Mouse (Mus musculus) ES-Bruce4 (cell line): ENCODE results near the gene Coq8b. TPM values are rescaled to one million over a fixed set of nuclear protein-coding genes. Genes with fewer than 3 reads are reported as not detected.
A peak's percentile ranks its signal among the peaks of the same experiment; 100 is the strongest.
"Not testable (repeated sequence)": the region's sequence is repeated elsewhere in the genome, so short reads cannot be mapped to it uniquely, and the experiment has no call there.

ENCODE experiments used
- H3K27ac ChIP-seq: 2 replicates; pipeline ENCODE4 v1.5.1; 2012; ENCODE audit warnings: low read length, inconsistent platforms; ENCODE audit not compliant: insufficient read depth
- H3K27me3 ChIP-seq: 2 replicates; pipeline ENCODE4 v1.6.1; 2012; ENCODE audit warnings: mild to moderate bottlenecking, low read length, inconsistent platforms; ENCODE audit not compliant: control insufficient read depth, poor library complexity, insufficient read depth, severe bottlenecking
- H3K36me3 ChIP-seq: 2 replicates; pipeline ENCODE4 v1.6.1; 2012; ENCODE audit warnings: inconsistent platforms, mild to moderate bottlenecking, low read length, moderate library complexity; ENCODE audit not compliant: control insufficient read depth, poor library complexity, insufficient read depth, severe bottlenecking
- H3K4me1 ChIP-seq: one replicate; pipeline ENCODE4 v1.8.1; 2011; ENCODE audit warnings: low read length; ENCODE audit not compliant: control insufficient read depth, insufficient read depth
- H3K4me3 ChIP-seq: 2 replicates; pipeline ENCODE4 v1.5.1; 2011; ENCODE audit warnings: low read depth, mild to moderate bottlenecking, low read length
- H3K9ac ChIP-seq: 2 replicates; pipeline ENCODE4 v1.6.1; 2012; ENCODE audit warnings: low read depth, mild to moderate bottlenecking, inconsistent platforms; ENCODE audit not compliant: poor library complexity, severe bottlenecking
- H3K9me3 ChIP-seq: replicated peaks from 2 replicates; pipeline ENCODE4 v1.6.1; 2012; ENCODE audit warnings: mild to moderate bottlenecking, low read length, inconsistent platforms; ENCODE audit not compliant: control insufficient read depth, poor library complexity, insufficient read depth, severe bottlenecking
- CTCF ChIP-seq: IDR thresholded peaks from one replicate; pipeline ENCODE4 v1.8.1; 2011; ENCODE audit warnings: low read depth, low read length
- EP300 ChIP-seq: IDR thresholded peaks from 2 replicates; pipeline ENCODE4 v1.6.1; 2011; ENCODE audit warnings: low read depth, low read length; ENCODE audit not compliant: insufficient read depth
- POLR2A ChIP-seq: IDR thresholded peaks from one replicate; pipeline ENCODE4 v1.8.1; 2011; ENCODE audit warnings: low read length; ENCODE audit not compliant: insufficient read depth
- polyA plus RNA-seq: library from polyadenylated mRNA; stranded (reverse); fragments of >200 nt; gene quantifications from 2 replicates; pipeline ENCODE4 v1.2.4, GENCODE M21; 2011; ENCODE audit warnings: low read depth; ENCODE audit not compliant: missing spikeins, insufficient read depth, insufficient read length

Gene Coq8b
- polyA plus RNA-seq, 1 experiment = 10.9 TPM

DNA sequence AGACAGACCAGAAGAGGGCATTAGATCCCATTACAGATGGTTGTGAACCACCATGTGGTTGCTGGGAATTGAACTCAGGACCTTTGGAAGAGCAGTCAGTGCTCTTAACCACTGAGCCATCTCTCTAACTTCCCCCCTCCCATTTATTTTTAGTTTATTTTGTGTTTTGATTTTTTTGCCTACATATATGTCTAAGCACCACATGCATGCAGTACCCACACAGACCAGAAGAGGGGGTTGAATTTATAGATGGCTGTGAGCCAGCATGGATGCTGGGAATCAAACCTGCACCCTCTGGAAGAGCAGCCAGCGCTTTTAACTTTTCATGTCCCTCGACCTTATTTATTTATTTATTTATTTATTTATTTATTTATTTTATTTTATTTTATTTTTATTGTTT, 11.3 kb downstream of the Coq8b start:
- H3K27me3 ChIP-seq, H3K9me3 ChIP-seq, H3K36me3 ChIP-seq, H3K4me1 ChIP-seq, H3K4me3 ChIP-seq, H3K9ac ChIP-seq, H3K27ac ChIP-seq: not testable (repeated sequence)
- TF ChIP-seq CTCF = peak; percentile 13

DNA sequence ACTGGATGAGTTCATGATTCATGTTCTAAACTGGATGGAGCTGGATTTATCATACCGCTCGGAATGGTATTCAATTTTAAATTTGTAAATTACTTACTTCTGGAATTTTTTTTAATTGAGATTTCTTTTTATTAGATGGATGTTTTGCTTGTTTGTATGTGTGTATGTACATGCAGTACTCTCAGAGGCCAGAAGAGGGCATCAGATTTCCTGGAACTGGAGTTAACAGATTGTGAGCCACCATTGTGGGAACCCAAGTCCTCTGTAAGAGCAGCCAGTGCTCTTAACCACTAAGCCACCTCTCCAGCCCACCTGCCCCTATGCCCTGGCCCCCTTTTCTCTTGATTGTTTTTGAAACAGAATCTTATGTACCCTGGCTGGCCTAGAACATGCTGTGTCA, 16.3 kb downstream of the Coq8b start:
- H3K9ac ChIP-seq = no peak overlapping the region
- H3K4me3 ChIP-seq = no peak overlapping the region
- H3K27ac ChIP-seq = no peak overlapping the region
- H3K27me3 ChIP-seq = no peaks in the 10 kb centered on the region
- no peaks in the 10 kb centered on the region for H3K36me3 ChIP-seq
- H3K4me1 ChIP-seq = peaks cover 2% of the 10 kb centered on the region
- H3K9me3 ChIP-seq = no peaks in the 10 kb centered on the region
- TF ChIP-seq CTCF (peak; percentile 19), POLR2A (no peak)

DNA sequence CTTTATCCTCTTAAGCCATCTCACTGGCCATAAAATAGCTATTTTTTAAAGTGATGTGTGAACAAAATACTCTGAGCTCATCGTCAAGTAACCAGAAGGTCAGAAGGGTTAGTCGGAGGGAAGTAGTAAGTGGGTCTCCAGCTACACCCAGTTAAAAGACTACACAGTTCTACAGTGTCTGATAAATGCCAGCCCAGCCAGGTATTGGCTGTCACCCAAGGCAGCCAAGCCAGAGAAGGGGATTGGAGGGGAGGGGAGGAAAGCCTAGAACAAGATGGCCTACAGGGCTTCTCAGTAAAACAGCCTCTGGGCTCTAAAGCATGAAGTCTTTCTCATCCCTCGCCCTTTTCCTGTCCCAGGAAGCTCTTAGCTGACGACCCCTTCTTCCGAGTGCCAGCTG, 17.1 kb downstream of the Coq8b start:
- TF ChIP-seq CTCF = no peak
- no peak for TF ChIP-seq EP300
- TF ChIP-seq POLR2A = no peak
- H3K9me3 ChIP-seq = no peaks in the 10 kb centered on the region
- H3K36me3 ChIP-seq = no peaks in the 10 kb centered on the region
- H3K4me1 ChIP-seq = peaks cover 2% of the 10 kb centered on the region
- H3K9ac ChIP-seq = no peak overlapping the region
- H3K27ac ChIP-seq = no peak overlapping the region
- H3K27me3 ChIP-seq = no peaks in the 10 kb centered on the region
- no peak overlapping the region for H3K4me3 ChIP-seq

DNA sequence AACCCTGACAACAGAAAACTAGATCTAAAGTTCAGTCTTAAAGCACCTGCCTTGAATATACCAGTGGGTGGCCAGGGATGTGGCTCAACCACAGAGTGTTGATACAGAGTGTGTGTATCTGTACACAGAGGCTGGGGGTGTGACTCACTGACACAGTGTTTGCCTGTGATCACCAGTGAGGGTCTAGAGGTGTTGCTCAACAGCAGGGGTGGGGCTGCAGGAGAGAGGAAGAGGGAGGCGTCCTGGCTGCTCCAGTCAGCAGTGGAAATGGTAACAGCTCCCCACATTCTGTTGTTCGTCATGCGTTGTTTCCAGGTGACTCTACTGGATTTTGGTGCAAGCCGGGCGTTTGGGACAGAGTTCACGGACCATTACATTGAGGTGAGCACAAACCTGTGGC, 19.1 kb downstream of the Coq8b start:
- Histone ChIP-seq H3K27ac (no peak overlapping the region), H3K36me3 (no peaks in the 10 kb centered on the region), H3K9ac (no peak overlapping the region), H3K27me3 (no peaks in the 10 kb centered on the region), H3K4me3 (no peak overlapping the region), H3K9me3 (no peaks in the 10 kb centered on the region), H3K4me1 (peaks cover 2% of the 10 kb centered on the region)
- TF ChIP-seq EP300 (no peak), POLR2A (no peak), CTCF (no peak)

DNA sequence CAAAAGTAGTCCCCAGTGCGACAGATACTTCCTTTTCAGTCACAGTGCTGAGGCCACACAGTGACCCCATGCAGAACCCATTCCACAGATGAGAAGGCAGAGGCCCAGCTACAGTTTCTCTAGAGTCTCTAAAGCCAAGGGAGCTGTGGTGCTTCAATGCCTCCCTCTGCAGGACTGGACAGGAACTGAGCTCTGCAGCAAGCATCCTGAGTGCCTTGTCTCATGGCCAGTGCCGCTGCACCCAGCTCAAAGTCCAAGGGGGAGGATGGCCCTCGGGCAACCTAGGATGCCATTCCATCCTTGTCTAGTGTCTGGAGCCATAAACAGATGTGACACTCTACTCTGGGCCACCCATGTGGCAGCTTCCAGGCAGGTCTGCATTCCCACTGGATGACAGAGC, 22.9 kb downstream of the Coq8b start:
- TF ChIP-seq CTCF (peak; percentile 58), POLR2A (no peak)
- Histone ChIP-seq H3K9me3 (no peaks in the 10 kb centered on the region), H3K36me3 (no peaks in the 10 kb centered on the region), H3K9ac (no peak overlapping the region), H3K27me3 (no peaks in the 10 kb centered on the region), H3K4me1 (peaks cover 4% of the 10 kb centered on the region), H3K27ac (no peak overlapping the region), H3K4me3 (no peak overlapping the region)

DNA sequence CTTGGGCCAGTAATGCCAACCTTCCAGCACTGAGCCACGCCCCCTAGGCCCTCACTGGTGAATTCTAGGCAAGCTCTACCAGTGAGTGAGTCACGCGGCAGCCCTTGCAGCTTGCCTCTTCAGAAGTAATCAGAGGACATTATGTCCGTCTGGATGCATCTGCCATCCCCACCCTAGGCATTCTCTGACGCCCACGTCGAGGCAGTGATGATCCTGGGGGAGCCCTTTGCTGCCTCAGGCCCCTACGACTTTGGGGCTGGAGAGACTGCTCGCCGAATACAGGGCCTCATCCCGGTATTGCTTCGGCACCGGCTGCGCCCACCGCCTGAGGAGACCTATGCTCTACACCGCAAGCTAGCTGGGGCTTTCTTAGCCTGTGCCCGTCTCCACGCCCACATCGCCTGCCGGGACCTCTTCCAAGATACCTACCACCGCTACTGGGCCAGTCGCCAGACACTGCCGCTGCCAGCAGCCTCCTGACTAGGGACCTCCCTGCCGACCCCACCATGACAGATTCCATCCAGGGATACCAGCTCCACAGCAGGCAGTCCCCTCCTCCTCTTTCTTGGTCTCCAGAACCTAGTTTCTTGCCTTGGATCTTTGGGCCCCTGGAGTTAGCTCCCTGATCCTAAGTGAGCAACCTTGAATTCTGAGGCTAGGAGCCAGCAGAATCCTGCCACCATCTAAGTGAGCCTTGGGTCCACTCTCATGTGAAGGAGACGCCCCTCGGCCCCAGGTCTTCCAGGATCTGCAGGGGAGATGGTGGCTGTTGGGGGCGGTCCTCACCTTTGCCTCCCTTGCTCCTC, 24.4 kb downstream of the Coq8b start:
- Histone ChIP-seq H3K27me3 (no peaks in the 10 kb centered on the region), H3K36me3 (no peaks in the 10 kb centered on the region), H3K27ac (peak overlapping the region; percentile 27), H3K9ac (peak overlapping the region; percentile 11), H3K4me1 (peaks cover 2% of the 10 kb centered on the region), H3K4me3 (peak overlapping the region; percentile 59), H3K9me3 (no peaks in the 10 kb centered on the region)
- no peak for TF ChIP-seq POLR2A
- TF ChIP-seq CTCF = no peak
- no peak for TF ChIP-seq EP300
